Mouse (Mus musculus) G1E (cell line): ENCODE data around the gene Rpl3l. TPM values are rescaled to one million over a fixed set of nuclear protein-coding genes. Genes with fewer than 3 reads are reported as not detected.

Source experiments
- ATAC-seq: 2 replicates; pipeline ENCODE4 v1.8.0; 2016; ENCODE audit warnings: mild to moderate bottlenecking; ENCODE audit not compliant: insufficient number of reproducible peaks, poor library complexity, low FRiP score, severe bottlenecking; ENCODE audit errors: extremely low read depth
- DNase-seq: peaks from one replicate; pipeline ENCODE4 v3.0.0; 2012; ENCODE audit warnings: low spot score
- H3K27me3 ChIP-seq: 2 replicates; pipeline ENCODE4 v1.6.1; 2012; ENCODE audit warnings: mild to moderate bottlenecking, low read length, inconsistent platforms; ENCODE audit not compliant: insufficient read depth
- H3K36me3 ChIP-seq: replicated peaks from 2 replicates; pipeline ENCODE3; 2012; ENCODE audit warnings: mild to moderate bottlenecking, inconsistent platforms
- H3K4me1 ChIP-seq: 2 replicates; pipeline ENCODE4 v1.6.1; 2012; ENCODE audit warnings: low read depth, low read length, inconsistent platforms, mixed read lengths; ENCODE audit not compliant: insufficient read depth
- H3K4me3 ChIP-seq: 2 replicates; pipeline ENCODE4 v1.5.1; 2012; ENCODE audit warnings: low read depth, mild to moderate bottlenecking, inconsistent platforms, low read length, moderate library complexity, mixed read lengths
- H3K9me3 ChIP-seq: replicated peaks from 2 replicates; pipeline ENCODE4 v1.6.1; 2012; ENCODE audit warnings: inconsistent platforms
- CTCF ChIP-seq: IDR thresholded peaks from 2 replicates; pipeline ENCODE4 v1.5.1; 2012; ENCODE audit warnings: low read depth, low read length, inconsistent platforms, mixed read lengths
- GATA1 ChIP-seq: IDR thresholded peaks from 2 replicates; pipeline ENCODE4 v1.6.1; 2012; ENCODE audit warnings: borderline replicate concordance, low read length, inconsistent platforms, mixed read lengths
- GATA2 ChIP-seq: IDR thresholded peaks from 2 replicates; pipeline ENCODE4 v1.6.1; 2012; ENCODE audit warnings: low read depth, low read length, inconsistent platforms, borderline replicate concordance
- POLR2AphosphoS5 ChIP-seq: IDR thresholded peaks from 2 replicates; pipeline ENCODE4 v1.6.1; 2012; ENCODE audit warnings: low read depth, low read length, inconsistent platforms; ENCODE audit not compliant: insufficient replicate concordance
- TAL1 ChIP-seq: conservative IDR thresholded peaks from 2 replicates; pipeline ENCODE4 v1.6.1; 2012; ENCODE audit warnings: low read depth, low read length, inconsistent platforms, mixed read lengths
- polyA plus RNA-seq: library from polyadenylated mRNA; stranded (reverse); fragments of >175 nt; gene quantifications from 2 replicates; pipeline ENCODE4 v1.2.3, GENCODE M21; 2012
- total RNA-seq, 2 experiments: library from RNA; stranded (forward) in 1 of 2; stranded (reverse) in 1 of 2; fragments of 200-1000 nt in 1 of 2; fragments of >200 nt in 1 of 2; fragmentation: Nextera tagmentation in 1 of 2; gene quantifications; 2 replicates each; pipeline ENCODE4 v1.2.3; 2014 to 2017

The Rpl3l gene
- total and polyA plus RNA-seq, 3 experiments: not detected

- H3K4me1 ChIP-seq: no peaks in the 10 kb centered on the region
- no peak overlapping the region for H3K4me3 ChIP-seq
- no peak for TF ChIP-seq CTCF
- no peak for TF ChIP-seq POLR2AphosphoS5
- no peak for TF ChIP-seq GATA1
- no peak for TF ChIP-seq GATA2
- no peak for TF ChIP-seq TAL1
- H3K9me3 ChIP-seq: no peaks in the 10 kb centered on the region
- no peak for DNase-seq
- peaks cover 22% of the 10 kb centered on the region; the same call in 1 of the 2 replicates for H3K27me3 ChIP-seq
- no peaks in the 10 kb centered on the region for H3K36me3 ChIP-seq
- ATAC-seq: no peak
These were observed 49.5 kb downstream of the Rpl3l start for GRCm38 (mm10) chr17:24777073-24777472.

- Histone ChIP-seq H3K4me3 (no peak overlapping the region), H3K36me3 (no peaks in the 10 kb centered on the region), H3K4me1 (no peaks in the 10 kb centered on the region), H3K9me3 (no peaks in the 10 kb centered on the region), H3K27me3 (peaks cover 17% of the 10 kb centered on the region)
- ATAC-seq: no peak
- no peak for TF ChIP-seq TAL1
- TF ChIP-seq POLR2AphosphoS5: no peak
- DNase-seq: no peak
These were observed 53.2 kb downstream of the Rpl3l start for GRCm38 (mm10) chr17:24780821-24781220.

Other genes starting within 250 kb of the Rpl3l start
Only the 20 nearest of the 30 such genes appear.
- gene Tsc2, start 95.2 kb upstream of the Rpl3l start, total RNA-seq (2014; fragmentation: Nextera tagmentation): 114 and 146 TPM in 2 replicates
- gene Tsc2, start 95.2 kb upstream of the Rpl3l start, total RNA-seq (2017): 38.0 and 39.7 TPM in 2 replicates
- 66.5 and 77.5 TPM in 2 replicates for gene Tsc2, start 95.2 kb upstream of the Rpl3l start, polyA plus RNA-seq
- gene Nthl1, start 95.1 kb upstream of the Rpl3l start, total RNA-seq (2014; fragmentation: Nextera tagmentation): 3.8 and 9.1 TPM in 2 replicates
- gene Nthl1, start 95.1 kb upstream of the Rpl3l start, total RNA-seq (2017): 9.8 and 16.9 TPM in 2 replicates
- 17.8 and 21.5 TPM in 2 replicates for gene Nthl1, start 95.1 kb upstream of the Rpl3l start, polyA plus RNA-seq
- gene Slc9a3r2, start 77.5 kb upstream of the Rpl3l start, total RNA-seq (2014; fragmentation: Nextera tagmentation): not detected in 2 replicates
- 0.16 TPM in 1 of 2 replicates, not detected in the other for gene Slc9a3r2, start 77.5 kb upstream of the Rpl3l start, total RNA-seq (2017)
- 0.03 and 0.07 TPM in 2 replicates for gene Slc9a3r2, start 77.5 kb upstream of the Rpl3l start, polyA plus RNA-seq
- not detected in 2 replicates for gene Npw, start 69.4 kb upstream of the Rpl3l start, total RNA-seq (2014; fragmentation: Nextera tagmentation)
- gene Npw, start 69.4 kb upstream of the Rpl3l start, total RNA-seq (2017): not detected in 2 replicates
- not detected in 2 replicates for gene Npw, start 69.4 kb upstream of the Rpl3l start, polyA plus RNA-seq
- 55.9 and 59.1 TPM in 2 replicates for gene Zfp598, start 58.1 kb upstream of the Rpl3l start, total RNA-seq (2014; fragmentation: Nextera tagmentation)
- gene Zfp598, start 58.1 kb upstream of the Rpl3l start, total RNA-seq (2017): 11.2 and 12.0 TPM in 2 replicates
- gene Zfp598, start 58.1 kb upstream of the Rpl3l start, polyA plus RNA-seq: 86.4 and 99.2 TPM in 2 replicates
- gene Syngr3, start 37.9 kb upstream of the Rpl3l start, total RNA-seq (2014; fragmentation: Nextera tagmentation): not detected in 2 replicates
- gene Syngr3, start 37.9 kb upstream of the Rpl3l start, total RNA-seq (2017): 0.17 TPM in 1 of 2 replicates, not detected in the other
- 0.08 and 0.12 TPM in 2 replicates for gene Syngr3, start 37.9 kb upstream of the Rpl3l start, polyA plus RNA-seq
- 10.5 and 15.7 TPM in 2 replicates for gene Gfer, start 31.7 kb upstream of the Rpl3l start, total RNA-seq (2014; fragmentation: Nextera tagmentation)
- gene Gfer, start 31.7 kb upstream of the Rpl3l start, total RNA-seq (2017): 34.1 and 46.4 TPM in 2 replicates
- gene Gfer, start 31.7 kb upstream of the Rpl3l start, polyA plus RNA-seq: 149 and 184 TPM in 2 replicates
- 1.4 TPM in 1 of 2 replicates, not detected in the other for gene Noxo1, start 31.6 kb upstream of the Rpl3l start, total RNA-seq (2014; fragmentation: Nextera tagmentation)
- 1.0 and 1.1 TPM in 2 replicates for gene Noxo1, start 31.6 kb upstream of the Rpl3l start, total RNA-seq (2017)
- gene Noxo1, start 31.6 kb upstream of the Rpl3l start, polyA plus RNA-seq: 0.72 and 0.87 TPM in 2 replicates
- gene Tbl3, start 20.2 kb upstream of the Rpl3l start, total RNA-seq (2014; fragmentation: Nextera tagmentation): 9.2 and 17.8 TPM in 2 replicates
- gene Tbl3, start 20.2 kb upstream of the Rpl3l start, total RNA-seq (2017): 27.7 and 34.0 TPM in 2 replicates
- 15.6 and 25.2 TPM in 2 replicates for gene Tbl3, start 20.2 kb upstream of the Rpl3l start, polyA plus RNA-seq
- not detected in 2 replicates for gene Rnf151, start 9.8 kb upstream of the Rpl3l start, total RNA-seq (2014; fragmentation: Nextera tagmentation)
- 0.23 TPM in 1 of 2 replicates, not detected in the other for gene Rnf151, start 9.8 kb upstream of the Rpl3l start, total RNA-seq (2017)
- 0.13 and 0.17 TPM in 2 replicates for gene Rnf151, start 9.8 kb upstream of the Rpl3l start, polyA plus RNA-seq
- gene Rps2, start 9.7 kb upstream of the Rpl3l start, total RNA-seq (2014; fragmentation: Nextera tagmentation): 3,970 and 4,105 TPM in 2 replicates
- 950 and 975 TPM in 2 replicates for gene Rps2, start 9.7 kb upstream of the Rpl3l start, total RNA-seq (2017)
- 2,688 and 3,723 TPM in 2 replicates for gene Rps2, start 9.7 kb upstream of the Rpl3l start, polyA plus RNA-seq
- 54.6 and 63.5 TPM in 2 replicates for gene Ndufb10, start 3.3 kb upstream of the Rpl3l start, total RNA-seq (2014; fragmentation: Nextera tagmentation)
- 185 and 206 TPM in 2 replicates for gene Ndufb10, start 3.3 kb upstream of the Rpl3l start, total RNA-seq (2017)
- 372 and 429 TPM in 2 replicates for gene Ndufb10, start 3.3 kb upstream of the Rpl3l start, polyA plus RNA-seq
- gene Msrb1, start 8.8 kb downstream of the Rpl3l start, total RNA-seq (2014; fragmentation: Nextera tagmentation): 62.0 and 76.8 TPM in 2 replicates
- gene Msrb1, start 8.8 kb downstream of the Rpl3l start, total RNA-seq (2017): 34.6 and 39.2 TPM in 2 replicates
- 10.1 and 14.6 TPM in 2 replicates for gene Msrb1, start 8.8 kb downstream of the Rpl3l start, polyA plus RNA-seq
- not detected in 2 replicates for gene Hs3st6, start 25.2 kb downstream of the Rpl3l start, total RNA-seq (2014; fragmentation: Nextera tagmentation)
- not detected in 2 replicates for gene Hs3st6, start 25.2 kb downstream of the Rpl3l start, total RNA-seq (2017)
- gene Hs3st6, start 25.2 kb downstream of the Rpl3l start, polyA plus RNA-seq: not detected in 2 replicates
- gene Meiob, start 76.5 kb downstream of the Rpl3l start, total RNA-seq (2014; fragmentation: Nextera tagmentation): 7.6 and 8.4 TPM in 2 replicates
- gene Meiob, start 76.5 kb downstream of the Rpl3l start, total RNA-seq (2017): 1.9 and 2.1 TPM in 2 replicates
- gene Meiob, start 76.5 kb downstream of the Rpl3l start, polyA plus RNA-seq: 0.07 and 0.13 TPM in 2 replicates
- gene Hagh, start 112.3 kb downstream of the Rpl3l start, total RNA-seq (2014; fragmentation: Nextera tagmentation): 16.8 and 22.3 TPM in 2 replicates
- gene Hagh, start 112.3 kb downstream of the Rpl3l start, total RNA-seq (2017): 30.4 and 34.7 TPM in 2 replicates
- gene Hagh, start 112.3 kb downstream of the Rpl3l start, polyA plus RNA-seq: 22.1 and 22.3 TPM in 2 replicates
- gene Fahd1, start 122.5 kb downstream of the Rpl3l start, total RNA-seq (2014; fragmentation: Nextera tagmentation): 7.9 and 10.8 TPM in 2 replicates
- gene Fahd1, start 122.5 kb downstream of the Rpl3l start, total RNA-seq (2017): 16.1 TPM in 2 replicates
- gene Fahd1, start 122.5 kb downstream of the Rpl3l start, polyA plus RNA-seq: 3.9 and 4.5 TPM in 2 replicates
- gene Igfals, start 138.2 kb downstream of the Rpl3l start, total RNA-seq (2014; fragmentation: Nextera tagmentation): not detected in 2 replicates
- 0.12 and 0.16 TPM in 2 replicates for gene Igfals, start 138.2 kb downstream of the Rpl3l start, total RNA-seq (2017)
- 0.10 and 0.12 TPM in 2 replicates for gene Igfals, start 138.2 kb downstream of the Rpl3l start, polyA plus RNA-seq
- 92.9 and 95.7 TPM in 2 replicates for gene Nubp2, start 158.5 kb downstream of the Rpl3l start, total RNA-seq (2014; fragmentation: Nextera tagmentation)
- gene Nubp2, start 158.5 kb downstream of the Rpl3l start, total RNA-seq (2017): 46.9 and 58.5 TPM in 2 replicates
- 79.9 and 103 TPM in 2 replicates for gene Nubp2, start 158.5 kb downstream of the Rpl3l start, polyA plus RNA-seq
- gene Spsb3, start 158.8 kb downstream of the Rpl3l start, total RNA-seq (2014; fragmentation: Nextera tagmentation): 10.9 and 12.8 TPM in 2 replicates
- gene Spsb3, start 158.8 kb downstream of the Rpl3l start, total RNA-seq (2017): 15.9 and 19.7 TPM in 2 replicates
- gene Spsb3, start 158.8 kb downstream of the Rpl3l start, polyA plus RNA-seq: 35.1 and 42.6 TPM in 2 replicates